13 mouse cellular contexts compared by ENCODE assay signal in the genomic region with DNA sequence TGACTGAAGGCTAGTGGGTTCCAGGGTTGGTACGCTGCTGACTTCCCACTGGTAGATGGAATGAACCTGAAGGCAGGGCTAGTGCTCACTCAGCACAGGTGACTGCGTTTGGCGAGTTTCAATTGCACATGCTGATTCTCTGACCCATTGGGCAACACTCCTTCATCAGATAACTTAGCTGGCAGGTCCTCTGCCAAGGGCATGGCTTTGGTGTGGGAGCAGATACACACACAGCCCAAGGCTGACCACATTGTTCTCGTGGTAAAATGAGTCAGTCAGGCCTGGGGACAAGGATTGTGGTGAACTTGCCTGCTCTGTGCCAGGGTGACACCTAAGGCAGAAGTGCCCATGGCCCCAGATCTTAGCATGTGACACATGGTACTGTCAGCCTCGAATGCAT.
DNase-seq lines count a peak whose midpoint lies in the region; ATAC-seq and TF ChIP-seq lines count a peak whose summit lies in the region.
"Had no signal": no experiment of that assay in that cellular context is flagged by ENCODE, and none has a peak within 500 bp of the region (broad histone marks: within the 10 kb centered on the region; RNA-seq: fewer than 3 reads in every experiment).

No protein-coding gene starts in this region.

- intact Hi-C loops in heart, postnatal 14 days (cut with DNase I): no loop called here
- intact Hi-C loops in left cerebral cortex, postnatal 36 days (cut with DNase I): no loop called here

- H3K4me3 ChIP-seq in layer of hippocampus, adult 2 months: no peak overlapping the region
- H3K4me3 ChIP-seq: hindbrain, embryonic 12.5 days; limb, embryonic 15.5 days; neural tube, embryonic 15.5 days had no signal

- peak; percentile 26 for ATAC-seq in megakaryocyte, adult 5-6 weeks (ENCODE audit: poor library complexity, severe bottlenecking)

- no peak for TF ChIP-seq CTCF in layer of hippocampus, adult 2 months (conservative IDR thresholded peaks at IDR 0.05)

- H3K27ac ChIP-seq in layer of hippocampus, adult 2 months: peak overlapping the region; percentile 43
- H3K27ac ChIP-seq: hindbrain, embryonic 12.5 days; limb, embryonic 15.5 days; neural tube, embryonic 15.5 days had no signal

- peak; percentile 88 to 92 for DNase-seq in adrenal gland, adult (ENCODE audit: inconsistent age in 2 of 2, low spot score in 1 of 2)
- DNase-seq in adrenal gland, postnatal 4 days (ENCODE audit: low spot score in 2 of 2): no peak
- DNase-seq in layer of hippocampus, adult 2 months (ENCODE audit: low spot score in 2 of 2): no peak
- DNase-seq in layer of hippocampus, postnatal 25 days (ENCODE audit: extremely low spot score in 1 of 2, low spot score in 1 of 2): no peak
- DNase-seq in adrenal gland, adult 8-10 months: peak; percentile 87
- DNase-seq in heart, postnatal 14 days: no peak
- DNase-seq in left cerebral cortex, postnatal 36 days (ENCODE audit: low spot score in 2 of 2): no peak
- DNase-seq: cerebellum, postnatal 14 days; gastrocnemius, postnatal 36 days had no signal

Comparison
In these comparisons a context has a peak if more than half of its experiments do, and no peak if none do; other contexts are left out.
1. DNase-seq: peak in adrenal gland, adult (2 of 2) and adrenal gland, adult 8-10 months (single experiment); none in adrenal gland, postnatal 4 days (0 of 2), layer of hippocampus, adult 2 months (0 of 2), layer of hippocampus, postnatal 25 days (0 of 2), heart, postnatal 14 days (0 of 2) and left cerebral cortex, postnatal 36 days (0 of 2).